Mouse (Mus musculus): Measurements from ENCODE around the gene Htr6. TPM values are rescaled to one million over a fixed set of nuclear protein-coding genes. Genes with fewer than 3 reads are reported as not detected.

Gene Htr6
- not detected for total RNA-seq (2023)

GRCm38 (mm10) chr4:139075041-139075711, at the start of gene Htr6:
Gene Htr6, minus strand, starts transcription at chr4:139075570.

GRCm38 (mm10) chr4:139092356-139093195, 17.2 kb upstream of the Htr6 start, which contains the start of gene Nbl1:
Gene Nbl1, minus strand, starts transcription at chr4:139092993.

Other genes starting within 250 kb of the Htr6 start
- not detected for gene Pla2g5, start 212.1 kb downstream of the Htr6 start, total RNA-seq (2023)
- gene Gm13030, start 201.6 kb downstream of the Htr6 start, total RNA-seq (2023): not detected
- not detected for gene Pla2g2e, start 197.6 kb downstream of the Htr6 start, total RNA-seq (2023)
- 9.4 TPM for gene Otud3, start 161.6 kb downstream of the Htr6 start, total RNA-seq (2023)
- not detected for gene Rnf186, start 108.5 kb downstream of the Htr6 start, total RNA-seq (2023)
- gene Tmco4, start 102.7 kb downstream of the Htr6 start, total RNA-seq (2023): 43.7 TPM
- gene Nbl1, start 17.4 kb upstream of the Htr6 start, total RNA-seq (2023): not detected
- gene Minos1, start 55.5 kb upstream of the Htr6 start, total RNA-seq (2023): 114 TPM
- gene Capzb, start 117.3 kb upstream of the Htr6 start, total RNA-seq (2023): 384 TPM
- gene Pqlc2, start 235.1 kb upstream of the Htr6 start, total RNA-seq (2023): 3.9 TPM
- gene Akr7a5, start 235.2 kb upstream of the Htr6 start, total RNA-seq (2023): 14.8 TPM

All from CD8-positive naive resting alpha-beta T cell, adult 57 days (primary cell).